Mouse (Mus musculus) cerebellum, adult 11-12 months (tissue): Measurements from ENCODE around the gene Pla2g1b.
"Not testable (repeated sequence)": the region's sequence is repeated elsewhere in the genome, so short reads cannot be mapped to it uniquely, and the experiment has no call there.

Experiments
- DNase-seq: peaks from one replicate; pipeline ENCODE4 v3.0.0; 2022

The Pla2g1b gene

DNA sequence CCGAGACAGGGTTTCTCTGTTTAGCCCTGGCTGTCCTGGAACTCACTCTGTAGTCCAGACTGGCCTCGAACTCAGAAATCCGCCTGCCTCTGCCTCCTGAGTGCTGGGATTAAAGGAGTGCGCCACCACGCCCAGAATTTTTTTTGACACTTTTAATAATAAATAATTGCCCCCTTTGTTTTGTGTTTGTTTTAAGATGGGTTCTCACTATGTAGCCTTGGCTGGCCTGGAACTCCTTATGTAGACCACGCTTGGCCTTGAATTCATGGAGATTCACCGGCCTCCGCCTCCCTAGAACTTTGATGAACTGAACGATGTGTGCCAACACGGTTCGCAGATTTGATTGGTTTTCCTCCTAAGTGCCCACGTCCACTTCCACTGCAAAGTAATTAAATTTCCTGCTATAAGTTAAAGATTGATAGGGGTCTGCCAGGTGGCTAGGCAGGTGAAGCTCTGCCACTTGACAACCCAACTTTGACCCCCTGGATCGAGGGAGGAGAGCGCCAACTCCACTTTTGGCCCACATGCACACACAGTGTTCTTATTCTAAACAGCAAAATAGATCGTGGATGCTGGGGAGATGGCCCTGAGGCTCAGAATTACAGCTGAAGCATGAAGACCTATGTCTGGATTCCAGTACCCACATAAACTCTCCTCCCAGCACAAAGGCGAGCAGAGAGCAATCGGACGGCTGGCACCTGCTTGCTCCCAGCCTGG is 19.6 kb downstream of the Pla2g1b start:
- no peak for DNase-seq

DNA sequence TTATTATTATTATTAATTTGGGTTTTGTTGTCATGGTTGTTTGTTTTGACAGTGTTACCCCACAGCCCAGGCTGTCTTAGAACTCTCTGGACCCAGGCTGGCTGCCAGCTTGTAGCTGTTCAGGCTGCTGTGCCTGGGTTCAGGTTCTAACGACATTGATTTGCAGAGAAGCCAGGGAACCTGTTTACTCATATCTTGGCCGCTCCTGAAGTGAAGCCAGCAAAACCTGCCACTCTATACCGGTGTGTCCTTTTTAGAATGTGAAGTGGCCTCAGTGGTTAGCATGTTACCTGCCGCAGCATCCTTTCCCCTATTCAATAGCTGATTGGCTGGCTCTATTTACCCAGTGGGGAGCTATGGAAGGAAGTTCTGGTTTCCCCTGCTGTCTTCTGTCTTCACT is 20.7 kb downstream of the Pla2g1b start:
- DNase-seq, result peak; percentile 61

DNA sequence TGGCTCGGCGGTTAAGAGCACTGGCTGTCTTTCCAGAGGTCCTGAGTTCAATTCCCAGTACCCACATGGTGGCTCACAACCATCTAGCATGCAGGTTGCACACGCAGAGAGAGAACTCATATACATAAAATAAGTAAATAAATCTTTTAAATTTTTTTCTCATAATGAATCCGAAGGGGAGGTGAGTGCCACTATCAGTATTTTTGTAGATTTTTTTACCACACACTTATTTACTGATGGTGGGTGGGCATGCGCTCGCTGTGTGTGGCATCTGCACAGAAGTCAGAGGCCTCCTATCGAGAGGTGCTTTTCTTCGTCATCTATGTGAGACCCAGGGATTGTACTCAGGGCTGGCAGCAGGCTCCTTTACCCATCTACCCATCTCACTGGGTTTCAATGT is 21.3 kb downstream of the Pla2g1b start:
- no peak for DNase-seq

DNA sequence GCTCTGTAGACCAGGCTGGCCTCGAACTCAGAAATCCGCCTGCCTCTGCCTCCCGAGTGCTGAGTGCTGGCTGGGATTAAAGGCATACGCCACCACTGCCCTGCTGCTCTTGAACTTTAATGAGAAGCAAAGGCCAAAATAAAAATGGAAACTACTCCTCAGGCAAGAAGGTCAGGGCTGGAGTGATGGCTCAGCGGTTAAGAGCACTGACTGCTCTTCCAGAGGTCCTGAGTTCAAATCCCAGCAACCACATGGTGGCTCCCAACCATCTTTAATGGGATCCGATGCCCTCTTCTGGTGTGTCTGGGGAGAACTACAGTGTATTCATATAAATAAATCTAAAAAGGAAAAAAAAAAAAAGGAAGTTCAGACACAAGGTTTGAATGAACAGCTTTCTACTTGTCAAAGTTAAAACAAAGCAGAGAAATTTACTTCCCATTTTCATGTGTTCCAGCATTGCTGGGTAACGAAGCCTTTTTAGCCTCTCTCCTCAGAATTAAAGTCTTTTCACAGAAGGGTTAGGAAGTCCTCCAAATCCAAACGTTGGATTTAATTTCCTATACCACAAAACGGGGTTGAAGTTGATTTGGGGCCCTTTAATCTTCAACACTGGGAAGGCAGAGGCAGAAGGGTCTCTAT is 22.0 kb downstream of the Pla2g1b start:
- no peak for DNase-seq

- peak; percentile 85 for DNase-seq
Observed at GRCm38 (mm10) chr5:115488841-115489698, 23.0 kb downstream of the Pla2g1b start.

GRCm38 (mm10) chr5:115489699-115490637 is 23.9 kb downstream of the Pla2g1b start:
- peak; percentile 94 for DNase-seq

DNA sequence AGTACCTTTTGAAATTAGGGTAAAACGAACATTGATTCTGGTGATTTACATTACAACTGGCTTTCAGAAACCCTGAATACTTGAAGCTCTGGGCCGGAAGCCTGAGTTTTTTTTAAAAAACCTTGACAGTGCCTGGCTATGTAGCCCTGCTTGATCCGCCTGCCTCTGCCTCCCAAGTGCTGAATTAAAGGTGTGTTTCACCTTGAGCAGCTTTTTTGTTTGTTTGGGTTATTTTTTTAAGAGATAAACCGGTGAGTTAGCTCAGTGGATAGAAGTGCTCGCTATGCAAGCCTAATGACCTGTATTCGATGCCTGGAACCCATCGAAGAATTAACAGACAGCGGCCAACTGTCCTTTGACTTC is 24.6 kb downstream of the Pla2g1b start:
- DNase-seq, result no peak

- no peak for DNase-seq
Observed at GRCm38 (mm10) chr5:115491076-115491475, 25.0 kb downstream of the Pla2g1b start.

GRCm38 (mm10) chr5:115491771-115492322 is 25.8 kb downstream of the Pla2g1b start:
- DNase-seq, result peak; percentile 76

DNA sequence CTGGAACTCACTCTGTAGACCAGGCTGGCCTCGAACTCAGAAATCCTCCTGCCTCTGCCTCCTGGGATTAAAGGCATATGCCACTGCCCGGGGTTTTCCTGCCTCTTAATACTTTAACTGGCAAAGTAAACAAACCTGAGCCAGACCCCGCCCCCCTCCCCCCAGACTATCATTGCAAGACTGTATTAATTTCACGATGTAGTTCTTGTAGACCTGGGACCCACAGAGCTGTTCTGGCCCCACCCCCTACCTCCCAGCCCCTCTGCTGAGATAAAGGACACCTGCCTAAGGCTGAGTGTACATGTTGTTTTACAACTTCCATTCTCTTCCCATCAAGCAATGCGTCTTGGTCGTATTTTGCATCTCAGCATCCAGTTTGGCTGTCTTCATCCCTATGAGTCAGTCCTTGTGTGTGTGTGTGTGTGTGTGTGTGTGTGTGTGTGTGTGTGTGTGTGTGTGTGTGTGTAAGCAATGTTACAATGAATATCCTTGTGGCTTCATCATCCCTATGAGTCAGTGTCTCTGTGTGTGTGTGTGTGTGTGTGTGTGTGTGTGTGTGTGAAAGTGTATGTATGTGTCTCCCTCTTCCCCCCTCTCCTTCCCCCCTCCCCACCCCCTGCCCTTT is 26.8 kb downstream of the Pla2g1b start:
- no peak for DNase-seq

DNA sequence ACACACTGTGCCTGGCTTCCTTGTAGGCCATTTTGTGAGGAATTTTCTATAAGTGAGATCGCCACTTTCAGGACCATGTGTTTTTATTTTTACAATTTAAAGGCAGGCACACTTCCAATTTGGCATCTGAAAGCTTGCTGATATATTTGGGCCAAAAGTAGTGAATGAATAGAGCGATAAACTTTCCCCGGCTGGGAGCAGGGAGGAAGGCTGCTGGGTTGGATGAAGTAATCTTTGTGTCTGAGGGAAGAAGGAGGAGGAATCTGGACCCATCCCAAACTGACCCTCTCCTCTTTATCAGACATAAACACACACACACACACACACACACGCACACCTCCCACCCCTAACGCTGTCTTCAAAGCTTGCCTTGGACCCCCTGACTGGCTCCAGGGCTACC is 27.4 kb downstream of the Pla2g1b start:
- peak; percentile 27 for DNase-seq

DNA sequence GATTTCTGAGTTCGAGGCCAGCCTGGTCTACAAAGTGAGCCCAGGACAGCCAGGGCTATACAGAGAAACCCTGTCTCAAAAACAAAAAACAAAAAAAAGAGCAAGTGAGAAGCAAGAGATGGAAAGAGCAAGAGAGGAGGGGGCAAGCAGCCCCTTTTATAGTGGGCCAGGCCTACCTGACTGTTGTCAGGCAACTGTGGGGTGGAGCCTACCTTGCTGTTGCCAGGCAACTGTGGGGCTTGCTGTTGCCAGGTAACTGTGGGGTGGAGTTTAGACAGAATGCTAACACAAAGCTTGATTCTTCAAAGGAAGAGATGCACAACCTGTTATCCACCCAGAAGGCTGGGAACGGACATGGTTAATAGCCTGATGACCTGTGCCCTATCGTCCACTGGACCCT is 29.6 kb downstream of the Pla2g1b start:
- not testable (repeated sequence) for DNase-seq

DNA sequence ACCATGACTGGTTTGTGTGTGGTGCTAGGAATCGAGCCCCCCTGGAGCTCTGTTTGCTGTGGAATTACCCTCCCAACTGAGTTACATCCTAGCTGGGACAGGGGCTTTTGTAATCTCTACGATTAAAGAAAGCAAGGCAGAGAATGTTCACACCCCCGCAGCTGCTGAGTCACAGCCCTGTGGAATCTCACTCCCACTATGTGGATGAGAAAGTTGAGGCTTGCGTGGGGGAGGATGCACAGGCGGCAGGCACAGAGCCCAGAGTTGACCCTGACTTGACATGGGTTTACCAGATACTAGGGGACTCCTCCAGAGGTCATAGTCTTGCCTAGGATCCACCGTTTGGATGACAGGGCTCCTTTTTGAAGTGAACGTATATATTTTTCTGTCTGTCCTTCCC is 31.0 kb downstream of the Pla2g1b start:
- DNase-seq, result no peak

DNA sequence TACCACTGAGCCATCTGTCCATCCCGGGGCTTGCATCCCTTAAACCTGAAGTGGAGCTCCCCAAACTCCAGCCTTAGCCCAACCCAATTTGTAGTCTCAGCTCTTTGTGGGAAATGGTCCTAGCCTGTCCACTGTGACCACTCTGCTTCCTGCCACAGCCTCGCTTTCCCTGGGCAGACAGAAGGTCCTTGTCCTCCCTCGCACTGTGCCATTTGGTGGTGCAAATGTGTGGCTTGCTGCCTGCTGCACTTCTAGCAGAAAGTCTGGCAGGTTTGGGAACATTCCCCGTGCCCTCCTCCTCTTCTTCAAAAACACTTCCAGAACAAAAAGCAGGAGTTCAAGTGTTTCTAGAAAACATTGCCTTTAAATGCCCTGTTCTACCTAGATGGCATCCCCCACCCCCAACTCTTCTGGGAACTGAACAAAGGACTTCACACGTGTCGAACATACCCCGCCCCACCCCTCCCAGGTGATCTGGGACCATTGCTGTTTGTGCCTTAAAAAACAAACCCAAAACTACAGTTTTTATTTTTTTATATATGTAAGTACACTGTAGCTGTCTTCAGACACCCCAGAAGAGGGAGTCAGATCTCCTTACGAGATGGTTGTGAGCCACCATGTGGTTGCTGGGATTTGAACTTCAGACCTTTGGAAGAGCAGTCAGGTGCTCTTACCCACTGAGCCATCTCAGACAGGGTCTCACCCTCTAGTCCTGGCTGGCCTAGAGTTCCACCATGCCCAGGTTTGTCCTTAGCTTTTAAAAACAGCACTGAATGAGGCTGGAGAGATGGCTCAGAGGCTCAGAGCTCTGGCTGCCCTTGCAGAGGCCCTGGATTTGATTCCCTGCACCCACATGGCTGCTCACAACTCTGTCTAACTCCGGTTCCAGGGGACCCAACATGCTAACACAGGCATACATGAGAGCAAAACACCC is 32.5 kb downstream of the Pla2g1b start:
- DNase-seq, result peak; percentile 64

DNA sequence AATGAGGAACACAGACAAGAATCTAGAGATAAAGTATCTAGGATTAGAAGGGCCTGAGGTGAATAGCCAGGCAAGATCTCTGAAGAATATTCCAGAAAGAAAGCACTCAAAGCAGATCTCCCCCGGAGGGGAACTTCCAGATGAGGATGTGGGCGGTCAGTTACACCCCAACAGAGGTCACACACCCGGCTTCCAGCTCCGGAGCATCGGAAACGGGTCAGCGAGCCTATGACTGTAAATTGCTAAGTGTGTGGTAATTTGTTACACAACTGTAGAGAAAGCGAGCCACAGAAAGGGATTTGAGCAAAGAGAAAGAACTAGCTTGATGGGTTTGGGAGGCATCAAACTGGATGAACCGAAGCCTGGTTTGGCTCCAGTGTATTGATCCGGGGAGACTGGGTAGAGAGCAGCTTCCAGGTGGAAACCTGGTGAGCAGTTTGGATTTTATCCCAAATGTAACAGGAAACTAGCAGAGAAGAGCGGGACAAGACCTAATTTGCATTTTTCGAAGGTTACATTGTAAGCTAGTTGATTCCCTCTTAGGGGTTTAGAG is 34.4 kb downstream of the Pla2g1b start:
- no peak for DNase-seq

- no peak for DNase-seq
Observed at GRCm38 (mm10) chr5:115503035-115503434, 37.0 kb downstream of the Pla2g1b start.

- DNase-seq, result peak; percentile 32
Observed at GRCm38 (mm10) chr5:115505617-115506016, 39.6 kb downstream of the Pla2g1b start.

GRCm38 (mm10) chr5:115506454-115507201 is 40.6 kb downstream of the Pla2g1b start, which contains the start of gene Pxn:
TSS of gene Pxn (plus strand) at chr5:115506676.
- peak; percentile 90 for DNase-seq

- peak; percentile 70 for DNase-seq
Observed at GRCm38 (mm10) chr5:115507267-115507980, 41.4 kb downstream of the Pla2g1b start.
